Mouse (Mus musculus) hindbrain, embryonic 15.5 days (tissue): ENCODE data around the gene Prdm4. TPM values are rescaled to one million over a fixed set of nuclear protein-coding genes. Genes with fewer than 3 reads are reported as not detected.

Experiments
- ATAC-seq: fragments of 200-750 bp; cut with Nextera tagmentation; 2 replicates; pipeline ENCODE4 v1.8.0; 2017; ENCODE audit warnings: low read depth, moderate number of reproducible peaks, moderate TSS enrichment; ENCODE audit not compliant: low FRiP score
- H3K27ac ChIP-seq: fragments of 300-500 bp; sonication (generic); replicated peaks from 2 replicates; pipeline ENCODE4 v1.5.1; 2015; ENCODE audit warnings: mild to moderate bottlenecking, inconsistent platforms
- H3K27me3 ChIP-seq: fragments of 300-500 bp; sonication (generic); 2 replicates; pipeline ENCODE4 v1.6.1; 2015; ENCODE audit warnings: control low read depth, inconsistent platforms
- H3K36me3 ChIP-seq: fragments of 300-500 bp; sonication (generic); 2 replicates; pipeline ENCODE4 v1.6.1; 2015; ENCODE audit warnings: control low read depth, inconsistent platforms
- H3K4me1 ChIP-seq: fragments of 300-500 bp; sonication (generic); replicated peaks from 2 replicates; pipeline ENCODE4 v1.6.1; 2015; ENCODE audit warnings: control low read depth, inconsistent platforms
- H3K4me2 ChIP-seq: fragments of 300-500 bp; sonication (generic); 2 replicates; pipeline ENCODE4 v1.6.1; 2015; ENCODE audit warnings: moderate library complexity, mild to moderate bottlenecking, inconsistent platforms
- H3K4me3 ChIP-seq: fragments of 300-500 bp; sonication (generic); 2 replicates; pipeline ENCODE4 v1.5.1; 2015; ENCODE audit warnings: mild to moderate bottlenecking, inconsistent platforms
- H3K9ac ChIP-seq: fragments of 300-500 bp; sonication (generic); 2 replicates; pipeline ENCODE4 v1.6.1; 2015; ENCODE audit warnings: inconsistent platforms
- H3K9me3 ChIP-seq: fragments of 300-500 bp; sonication (generic); 2 replicates; pipeline ENCODE4 v1.6.1; 2016; ENCODE audit warnings: control low read depth, inconsistent platforms
- WGBS: fragments of 180-500 bp; shearing (Covaris S2); methylation state at CpG from one replicate; pipeline ENCODE4 v1.1.7; 2015; 5-methylcytosine and 5-hydroxymethylcytosine counted together
- polyA plus RNA-seq: library from polyadenylated mRNA; unstranded; fragments of >200 nt; fragmentation: Nextera tagmentation; extraction: Ambion mirVana; gene quantifications from 2 replicates; pipeline ENCODE4 v1.2.1, GENCODE M21; 2015

The Prdm4 gene
- polyA plus RNA-seq, 1 experiment from 2014 or later = 24.9 TPM

- Histone ChIP-seq H3K4me2 (no peak overlapping the region), H3K27ac (no peak overlapping the region), H3K4me1 (peaks cover 17% of the 10 kb centered on the region), H3K36me3 (no peaks in the 10 kb centered on the region), H3K9me3 (no peaks in the 10 kb centered on the region), H3K4me3 (no peak overlapping the region), H3K9ac (no peak overlapping the region), H3K27me3 (peaks cover 8% of the 10 kb centered on the region; the same call in 1 of the 2 replicates)
- WGBS = 89% methylated on average over 11 of the region's 11 CpGs
- ATAC-seq = no peak
Observed at GRCm38 (mm10) chr10:85929962-85930361, 13.0 kb upstream of the Prdm4 start.

- H3K9ac ChIP-seq = peak overlapping the region; percentile 54
- no peak for ATAC-seq
- H3K4me1 ChIP-seq = peaks cover 17% of the 10 kb centered on the region
- peaks cover 8% of the 10 kb centered on the region; the same call in 1 of the 2 replicates for H3K27me3 ChIP-seq
- WGBS = 37% methylated on average over 11 of the region's 11 CpGs
- no peak overlapping the region for H3K27ac ChIP-seq
- H3K4me2 ChIP-seq = peak overlapping the region; percentile 94
- H3K9me3 ChIP-seq = no peaks in the 10 kb centered on the region
- H3K36me3 ChIP-seq = no peaks in the 10 kb centered on the region
- peak overlapping the region; percentile 54 for H3K4me3 ChIP-seq
Observed at GRCm38 (mm10) chr10:85929208-85929591, 12.3 kb upstream of the Prdm4 start.

GRCm38 (mm10) chr10:85928499-85929207 lies 11.7 kb upstream of the Prdm4 start:
- H3K9ac ChIP-seq = peak overlapping the region; percentile 54
- H3K4me2 ChIP-seq = peak overlapping the region; percentile 94
- H3K27me3 ChIP-seq = peaks cover 8% of the 10 kb centered on the region; the same call in 1 of the 2 replicates
- H3K27ac ChIP-seq = no peak overlapping the region
- peak; percentile 93 for ATAC-seq
- WGBS = 1% methylated on average over 62 of the region's 63 CpGs
- peaks cover 17% of the 10 kb centered on the region for H3K4me1 ChIP-seq
- no peaks in the 10 kb centered on the region for H3K36me3 ChIP-seq
- H3K4me3 ChIP-seq = peak overlapping the region; percentile 54
- no peaks in the 10 kb centered on the region for H3K9me3 ChIP-seq

GRCm38 (mm10) chr10:85927676-85928445 lies 10.9 kb upstream of the Prdm4 start, which contains the start of gene Ascl4:
Gene Ascl4 (plus strand): TSS chr10:85927681.
- WGBS = 2% methylated on average over 23 of the region's 23 CpGs
- Histone ChIP-seq H3K4me2 (peak within 1 kb of the TSS; percentile 94), H3K36me3 (no peaks in the 10 kb centered on the region), H3K27ac (no peak within 1 kb of the TSS), H3K9me3 (no peaks in the 10 kb centered on the region), H3K27me3 (peaks cover 8% of the 10 kb centered on the region; the same call in 1 of the 2 replicates), H3K4me1 (peaks cover 17% of the 10 kb centered on the region), H3K4me3 (peak within 1 kb of the TSS; percentile 54), H3K9ac (peak within 1 kb of the TSS; percentile 54)
- no peak for ATAC-seq

GRCm38 (mm10) chr10:85879886-85880486 lies 37.0 kb downstream of the Prdm4 start:
- Histone ChIP-seq H3K4me1 (no peaks in the 10 kb centered on the region), H3K36me3 (peaks cover 88% of the 10 kb centered on the region), H3K27ac (no peak overlapping the region), H3K4me2 (no peak overlapping the region), H3K4me3 (no peak overlapping the region), H3K9ac (no peak overlapping the region), H3K9me3 (no peaks in the 10 kb centered on the region), H3K27me3 (no peaks in the 10 kb centered on the region)
- ATAC-seq = no peak
- 93% methylated on average over 8 of the region's 8 CpGs for WGBS

GRCm38 (mm10) chr10:85875812-85876211 lies 41.1 kb downstream of the Prdm4 start:
- no peak for ATAC-seq
- peaks cover 61% of the 10 kb centered on the region for H3K36me3 ChIP-seq
- no peak overlapping the region for H3K27ac ChIP-seq
- H3K27me3 ChIP-seq = no peaks in the 10 kb centered on the region
- H3K4me2 ChIP-seq = no peak overlapping the region
- H3K4me3 ChIP-seq = no peak overlapping the region
- 98% methylated on average over 5 of the region's 5 CpGs for WGBS
- no peak overlapping the region for H3K9ac ChIP-seq
- no peaks in the 10 kb centered on the region for H3K9me3 ChIP-seq
- peaks cover 13% of the 10 kb centered on the region for H3K4me1 ChIP-seq

GRCm38 (mm10) chr10:85873861-85874544 lies 42.9 kb downstream of the Prdm4 start:
- Histone ChIP-seq H3K27ac (no peak overlapping the region), H3K9ac (no peak overlapping the region), H3K36me3 (peaks cover 44% of the 10 kb centered on the region), H3K27me3 (no peaks in the 10 kb centered on the region), H3K4me2 (no peak overlapping the region), H3K9me3 (no peaks in the 10 kb centered on the region), H3K4me1 (peaks cover 13% of the 10 kb centered on the region), H3K4me3 (no peak overlapping the region)
- ATAC-seq = no peak
- WGBS = 92% methylated on average over 13 of the region's 13 CpGs

GRCm38 (mm10) chr10:85872479-85872773 lies 44.5 kb downstream of the Prdm4 start:
- Histone ChIP-seq H3K4me2 (peak overlapping the region; percentile 75), H3K27me3 (no peaks in the 10 kb centered on the region), H3K9ac (peak overlapping the region; percentile 88), H3K9me3 (no peaks in the 10 kb centered on the region), H3K4me3 (peak overlapping the region; percentile 96), H3K36me3 (peaks cover 28% of the 10 kb centered on the region), H3K27ac (no peak overlapping the region), H3K4me1 (peaks cover 13% of the 10 kb centered on the region)
- 0 out of 2 replicates have a peak, but pooled peaks have one; percentile 3 for ATAC-seq
- WGBS = 5% methylated on average over 5 of the region's 5 CpGs

- ATAC-seq = peak; percentile 96
- Histone ChIP-seq H3K9me3 (no peaks in the 10 kb centered on the region), H3K27ac (peak overlapping the region; percentile 71), H3K4me3 (peak overlapping the region; percentile 96), H3K36me3 (peaks cover 23% of the 10 kb centered on the region), H3K4me2 (peak overlapping the region; percentile 75), H3K27me3 (no peaks in the 10 kb centered on the region), H3K4me1 (peaks cover 13% of the 10 kb centered on the region), H3K9ac (peak overlapping the region; percentile 88)
- WGBS = under 1% methylated on average over 55 of the region's 55 CpGs
Observed at GRCm38 (mm10) chr10:85871698-85872478, 45.1 kb downstream of the Prdm4 start.

- Histone ChIP-seq H3K27me3 (no peaks in the 10 kb centered on the region), H3K9me3 (no peaks in the 10 kb centered on the region), H3K4me1 (no peaks in the 10 kb centered on the region), H3K9ac (no peak overlapping the region), H3K4me2 (no peak overlapping the region), H3K4me3 (no peak overlapping the region), H3K36me3 (no peaks in the 10 kb centered on the region), H3K27ac (no peak overlapping the region)
- WGBS = 79% methylated on average over 4 of the region's 4 CpGs
- ATAC-seq = no peak
Observed at GRCm38 (mm10) chr10:85846105-85846862, 70.7 kb downstream of the Prdm4 start.
